Comparison of ENCODE assay signal across 11 mouse cellular contexts in the genomic region with DNA sequence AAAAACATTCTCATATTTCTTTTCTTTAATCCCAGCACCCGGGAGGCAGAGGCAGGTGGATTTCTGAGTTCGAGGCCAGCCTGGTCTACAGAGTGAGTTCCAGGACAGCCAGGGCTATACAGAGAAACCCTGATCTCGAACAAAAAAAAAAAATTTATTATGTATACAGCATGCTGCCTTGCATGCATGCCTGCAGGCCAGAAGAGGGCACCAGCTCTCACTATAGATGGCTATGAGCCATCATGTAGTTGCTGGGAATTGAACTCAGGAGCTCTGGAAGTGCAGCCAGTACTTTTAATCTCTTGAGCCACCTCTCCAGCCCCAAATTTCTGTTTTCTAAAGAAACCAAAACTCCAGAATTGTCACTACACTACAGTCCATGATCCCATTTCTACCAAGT. TPM values are rescaled to one million over a fixed set of nuclear protein-coding genes. Genes with fewer than 3 reads are reported as not detected.
DNase-seq lines count a peak whose midpoint lies in the region; ATAC-seq and TF ChIP-seq lines count a peak whose summit lies in the region.
"Had no signal": no experiment of that assay in that cellular context is flagged by ENCODE, and none has a peak within 500 bp of the region (broad histone marks: within the 10 kb centered on the region; RNA-seq: fewer than 3 reads in every experiment).

No protein-coding gene starts in this region.

- WGBS in liver, postnatal 0 days (ENCODE audit: insufficient replicate concordance), result 57% methylated on average over 3 of the region's 3 CpGs
- WGBS in hindbrain, embryonic 12.5 days, result 81% methylated on average over 3 of the region's 3 CpGs

- no peak for ATAC-seq in Patski
- no peak for ATAC-seq in liver, postnatal 0 days
- ATAC-seq in hindbrain, embryonic 12.5 days (ENCODE audit: low FRiP score), result no peak

- no peaks in the 10 kb centered on the region for H3K27me3 ChIP-seq in E14TG2a.4 (ENCODE audit: insufficient read depth, low read length)
- no peaks in the 10 kb centered on the region for H3K27me3 ChIP-seq in Patski
- H3K27me3 ChIP-seq in liver, postnatal 0 days (ENCODE audit: insufficient read depth, low read length), result no peaks in the 10 kb centered on the region
- no peaks in the 10 kb centered on the region for H3K27me3 ChIP-seq in hindbrain, embryonic 12.5 days
- H3K27me3 ChIP-seq: neural tube, embryonic 12.5 days had no signal

- TF ChIP-seq CTCF in E14TG2a.4 (conservative IDR thresholded peaks at IDR 0.05; ENCODE audit: low read length) (peak; percentile 40), Patski (IDR thresholded peaks at IDR 0.05) (peak; percentile 82)
- TF ChIP-seq CTCF in liver, postnatal 0 days (IDR thresholded peaks at IDR 0.05; ENCODE audit: low read depth), result peak; percentile 69

- peaks cover 82% of the 10 kb centered on the region for H3K4me1 ChIP-seq in E14TG2a.4 (replicated peaks; ENCODE audit: low read depth, low read length)
- peaks cover 29% of the 10 kb centered on the region for H3K4me1 ChIP-seq in liver, postnatal 0 days (ENCODE audit: insufficient read depth)
- peaks cover 11% of the 10 kb centered on the region for H3K4me1 ChIP-seq in hindbrain, embryonic 12.5 days

- H3K27ac ChIP-seq in liver, postnatal 0 days (ENCODE audit: low read depth), result peak overlapping the region; percentile 83; the same call in 1 of the 2 replicates
- no peak overlapping the region for H3K27ac ChIP-seq in hindbrain, embryonic 12.5 days
- H3K27ac ChIP-seq: neural tube, embryonic 12.5 days had no signal

- H3K4me3 ChIP-seq in E14TG2a.4 (replicated peaks; ENCODE audit: low read length), result no peak overlapping the region
- no peak overlapping the region for H3K4me3 ChIP-seq in liver, postnatal 0 days (ENCODE audit: low read depth, low read length)
- H3K4me3 ChIP-seq in hindbrain, embryonic 12.5 days, result no peak overlapping the region
- H3K4me3 ChIP-seq: neural tube, embryonic 12.5 days had no signal

- H3K9ac ChIP-seq in liver, postnatal 0 days (replicated peaks), result no peak overlapping the region
- no peak overlapping the region for H3K9ac ChIP-seq in hindbrain, embryonic 12.5 days
- H3K9ac ChIP-seq: neural tube, embryonic 12.5 days had no signal

- CTCF ChIA-PET in Patski (lab: Charles Lee), result interaction anchor here (0.8 to 2.7 kb wide), 6 partner anchors 14 to 47 kb away, joined by 3 to 9 read pairs (median 4); no protein-coding TSS in a partner anchor

- POLR2A ChIA-PET in Patski (lab: Charles Lee), result interaction anchor here (1.1 kb wide), 1 partner anchor 18 kb away, joined by 3 read pairs; no protein-coding TSS in a partner anchor

- peak; percentile 34 for DNase-seq in kidney, adult 9 months
- no peak for DNase-seq in kidney, adult 18-20 months
- DNase-seq in Patski (ENCODE audit: low read depth, low spot score), result no peak
- DNase-seq in liver, postnatal 0 days, result no peak
- DNase-seq in right cerebral cortex, postnatal 10 days (ENCODE audit: low spot score in 2 of 2), result no peak
- DNase-seq: cerebellum, adult 9-10 months had no signal

- TF ChIP-seq EP300 in liver, postnatal 0 days (IDR thresholded peaks at IDR 0.05; ENCODE audit: low read depth), result no peak

- H3K36me3 ChIP-seq in E14TG2a.4 (ENCODE audit: insufficient read depth, low read length), result peaks cover 63% of the 10 kb centered on the region
- peaks cover 25% of the 10 kb centered on the region for H3K36me3 ChIP-seq in liver, postnatal 0 days (replicated peaks; ENCODE audit: insufficient read depth, low read length)
- H3K36me3 ChIP-seq in hindbrain, embryonic 12.5 days, result peaks cover 27% of the 10 kb centered on the region

- H3K9me3 ChIP-seq in E14TG2a.4 (ENCODE audit: low read length), result no peaks in the 10 kb centered on the region
- no peaks in the 10 kb centered on the region for H3K9me3 ChIP-seq in liver, postnatal 0 days (ENCODE audit: low read length)
- H3K9me3 ChIP-seq in hindbrain, embryonic 12.5 days (replicated peaks), result no peaks in the 10 kb centered on the region
- H3K9me3 ChIP-seq: neural tube, embryonic 12.5 days had no signal

- in situ Hi-C loops in Patski (cut with MboI; ENCODE audit: low pct_unique_long_range_greater_than_20kb), result no loop called here

- peak overlapping the region; percentile 53 for H3K4me2 ChIP-seq in liver, postnatal 0 days (ENCODE audit: low read depth, low read length)
- no peak overlapping the region for H3K4me2 ChIP-seq in hindbrain, embryonic 12.5 days (replicated peaks)
- H3K4me2 ChIP-seq: neural tube, embryonic 12.5 days had no signal

RNA-seq across cellular contexts. Expression of a gene that starts 5.4 kb away (rescaled TPM):
- polyA plus RNA-seq in Patski (2021), result 32.9 TPM
- polyA plus RNA-seq in liver, postnatal 0 days (2015; fragmentation: Nextera tagmentation; extraction: Ambion mirVana), result 3.5 and 4.2 TPM in 2 replicates
- polyA plus RNA-seq in hindbrain, embryonic 12.5 days (2016; fragmentation: Nextera tagmentation; extraction: Ambion mirVana), result 37.3 and 41.7 TPM in 2 replicates

RNA-seq across cellular contexts. Expression of a gene that starts 26.4 kb away (rescaled TPM):
- polyA plus RNA-seq in Patski (2021), result 60.4 TPM
- polyA plus RNA-seq in liver, postnatal 0 days (2015; fragmentation: Nextera tagmentation; extraction: Ambion mirVana), result 10.3 and 12.3 TPM in 2 replicates
- polyA plus RNA-seq in hindbrain, embryonic 12.5 days (2016; fragmentation: Nextera tagmentation; extraction: Ambion mirVana), result 93.8 and 95.8 TPM in 2 replicates

RNA-seq across cellular contexts. Expression of a gene that starts 37.3 kb away (rescaled TPM):
- polyA plus RNA-seq in Patski (2021), result not detected
- not detected in 2 replicates for polyA plus RNA-seq in liver, postnatal 0 days (2015; fragmentation: Nextera tagmentation; extraction: Ambion mirVana)
- not detected in 2 replicates for polyA plus RNA-seq in hindbrain, embryonic 12.5 days (2016; fragmentation: Nextera tagmentation; extraction: Ambion mirVana)
- polyA plus RNA-seq: gonadal fat pad, adult 2 months; neural tube, embryonic 12.5 days; stomach, embryonic 16.5 days had no signal
